Mouse (Mus musculus) spleen, postnatal 14 days (tissue): ENCODE data around the gene Hoxb5.

Source experiments
- DNase-seq, 2 experiments: peaks; one replicate each; pipeline ENCODE4 v3.0.0; 2021 to 2022; ENCODE audit warnings: low spot score in 2 of 2

The Hoxb5 gene

GRCm38 (mm10) chr11:96353939-96354338 lies 50.8 kb downstream of the Hoxb5 start:
- DNase-seq = no peak

- no peak for DNase-seq
These were observed 51.2 kb downstream of the Hoxb5 start for GRCm38 (mm10) chr11:96354376-96354775.

- DNase-seq = no peak
These were observed 51.7 kb downstream of the Hoxb5 start for GRCm38 (mm10) chr11:96354801-96355311.
